Mouse (Mus musculus) E14TG2a.4 (cell line): ENCODE measurements at regions not wholly inside any gene's neighbourhood (a gene's known extent, or its start where the extent isn't known, plus 50 kb on each side); places are given as distances from the start of the nearest gene placed in this dataset.

ENCODE experiments used
- H3K27me3 ChIP-seq: 2 replicates; pipeline ENCODE4 v1.6.1; 2014; ENCODE audit warnings: low read length, control low read depth; ENCODE audit not compliant: insufficient read depth
- H3K36me3 ChIP-seq: 2 replicates; pipeline ENCODE4 v1.6.1; 2014; ENCODE audit warnings: low read length, control low read depth; ENCODE audit not compliant: insufficient read depth
- H3K4me1 ChIP-seq: replicated peaks from 2 replicates; pipeline ENCODE4 v1.6.1; 2014; ENCODE audit warnings: low read depth, low read length, control low read depth
- H3K4me3 ChIP-seq: replicated peaks from 2 replicates; pipeline ENCODE4 v1.5.1; 2014; ENCODE audit warnings: mild to moderate bottlenecking, low read length
- H3K9me3 ChIP-seq: 2 replicates; pipeline ENCODE4 v1.6.1; 2014; ENCODE audit warnings: low read length, control low read depth
- CTCF ChIP-seq: conservative IDR thresholded peaks from 2 replicates; pipeline ENCODE4 v1.5.1; 2014; ENCODE audit warnings: low read length
- NANOG ChIP-seq: IDR thresholded peaks from 2 replicates; pipeline ENCODE4 v1.6.1; 2014; ENCODE audit warnings: borderline replicate concordance, low read length, mixed read lengths
- POU5F1 ChIP-seq: IDR thresholded peaks from 2 replicates; pipeline ENCODE4 v1.6.1; 2014; ENCODE audit warnings: low read length, borderline replicate concordance

- Histone ChIP-seq H3K9me3 (no peaks in the 10 kb centered on the region), H3K27me3 (no peaks in the 10 kb centered on the region), H3K4me3 (no peak overlapping the region), H3K36me3 (no peaks in the 10 kb centered on the region), H3K4me1 (no peaks in the 10 kb centered on the region)
- no peak for TF ChIP-seq NANOG
- no peak for TF ChIP-seq CTCF
- no peak for TF ChIP-seq POU5F1
These were observed 197.4 kb upstream of the Slc16a7 start for GRCm38 (mm10) chr10:125586489-125587147.

DNA sequence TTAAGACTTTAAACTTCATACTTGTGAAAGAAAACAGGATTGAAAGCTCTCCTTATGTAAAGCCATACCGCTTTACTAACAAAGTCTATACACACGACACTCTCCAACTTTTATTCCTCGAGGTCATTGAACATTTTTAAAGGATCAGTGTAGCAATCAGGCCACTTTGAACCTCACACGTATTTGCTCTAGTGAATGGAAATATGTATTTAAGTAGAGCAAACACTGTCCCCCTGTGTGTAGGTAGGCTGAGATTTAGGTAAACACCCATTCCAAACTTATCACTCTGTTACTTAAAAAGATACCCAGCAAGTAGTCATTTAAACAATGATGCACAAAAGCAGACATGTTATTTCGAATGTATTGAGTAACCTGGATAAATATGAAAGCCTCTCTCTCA lies 203.7 kb upstream of the Slc16a7 start:
- no peaks in the 10 kb centered on the region for H3K4me1 ChIP-seq
- H3K4me3 ChIP-seq = no peak overlapping the region
- TF ChIP-seq NANOG (no peak), CTCF (no peak), POU5F1 (no peak)
- no peaks in the 10 kb centered on the region for H3K36me3 ChIP-seq
- no peaks in the 10 kb centered on the region for H3K27me3 ChIP-seq
- no peaks in the 10 kb centered on the region for H3K9me3 ChIP-seq

DNA sequence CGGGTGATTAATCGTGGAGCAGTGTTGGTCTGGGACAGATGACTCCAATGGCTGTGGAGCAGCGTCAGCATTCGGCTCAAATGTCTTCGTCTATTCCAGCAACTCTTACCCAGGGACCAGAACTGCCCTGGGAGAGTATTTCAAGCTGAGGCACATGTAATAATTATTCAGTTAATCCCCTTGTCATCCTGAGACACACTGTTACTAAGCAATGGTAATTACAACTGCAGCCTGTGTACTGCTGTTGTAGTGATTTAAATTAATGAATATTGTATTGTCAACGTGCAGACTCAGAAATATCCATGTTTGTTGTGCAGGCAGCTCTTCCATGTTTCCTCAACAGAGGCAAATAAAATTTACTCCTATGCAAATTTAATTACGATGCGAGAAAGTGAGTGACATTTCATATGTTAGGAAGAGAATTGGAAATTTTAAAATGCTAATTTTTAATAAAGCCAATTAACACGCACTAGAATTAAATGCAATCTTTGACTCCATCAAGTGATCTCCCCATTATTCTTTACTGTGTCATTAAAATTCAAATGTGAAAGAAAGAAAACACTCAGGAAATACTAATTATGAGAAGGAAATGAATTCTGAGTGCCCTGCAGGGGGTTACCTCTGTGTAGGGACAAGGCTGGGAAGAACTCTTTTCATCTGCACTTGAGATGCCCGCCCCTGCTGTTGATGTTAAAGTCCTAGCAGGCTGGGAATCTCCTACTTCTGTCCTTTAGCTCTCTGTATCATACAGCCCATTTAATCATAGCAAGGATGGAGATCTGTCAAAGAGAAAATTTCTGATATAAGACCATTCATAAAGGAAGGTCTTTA lies 218.7 kb upstream of the Slc16a7 start:
- H3K4me1 ChIP-seq = no peaks in the 10 kb centered on the region
- no peaks in the 10 kb centered on the region for H3K36me3 ChIP-seq
- no peaks in the 10 kb centered on the region for H3K27me3 ChIP-seq
- H3K4me3 ChIP-seq = no peak overlapping the region
- no peaks in the 10 kb centered on the region for H3K9me3 ChIP-seq
- TF ChIP-seq NANOG (no peak), CTCF (no peak), POU5F1 (no peak)

DNA sequence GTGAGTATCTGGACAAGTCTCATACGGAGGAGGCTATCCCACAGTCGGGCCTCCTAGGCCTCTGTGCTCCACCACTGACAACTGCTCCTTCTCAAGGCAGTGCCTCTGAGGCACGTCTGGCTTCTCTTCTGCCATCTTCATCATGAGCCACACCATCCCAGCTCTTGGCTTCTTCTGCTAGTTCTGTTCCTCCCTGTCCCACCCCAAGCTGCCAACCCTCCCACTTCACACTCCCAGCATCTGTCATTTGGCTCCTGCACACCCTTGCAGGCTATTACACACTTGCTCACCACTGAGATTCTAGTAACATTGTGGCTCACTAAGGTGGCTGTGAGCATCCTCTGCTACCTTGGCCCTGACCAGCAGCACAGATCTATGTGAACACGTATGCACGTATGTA lies 221.1 kb upstream of the Slc16a7 start:
- Histone ChIP-seq H3K4me3 (no peak overlapping the region), H3K36me3 (no peaks in the 10 kb centered on the region), H3K4me1 (no peaks in the 10 kb centered on the region), H3K9me3 (no peaks in the 10 kb centered on the region), H3K27me3 (no peaks in the 10 kb centered on the region)
- TF ChIP-seq CTCF = no peak
- TF ChIP-seq NANOG = no peak
- TF ChIP-seq POU5F1 = no peak

- Histone ChIP-seq H3K9me3 (no peaks in the 10 kb centered on the region), H3K27me3 (no peaks in the 10 kb centered on the region), H3K36me3 (no peaks in the 10 kb centered on the region), H3K4me1 (no peaks in the 10 kb centered on the region), H3K4me3 (no peak overlapping the region)
- TF ChIP-seq CTCF (no peak), POU5F1 (no peak), NANOG (no peak)
These were observed 223.5 kb upstream of the Slc16a7 start for GRCm38 (mm10) chr10:125612773-125613172.

DNA sequence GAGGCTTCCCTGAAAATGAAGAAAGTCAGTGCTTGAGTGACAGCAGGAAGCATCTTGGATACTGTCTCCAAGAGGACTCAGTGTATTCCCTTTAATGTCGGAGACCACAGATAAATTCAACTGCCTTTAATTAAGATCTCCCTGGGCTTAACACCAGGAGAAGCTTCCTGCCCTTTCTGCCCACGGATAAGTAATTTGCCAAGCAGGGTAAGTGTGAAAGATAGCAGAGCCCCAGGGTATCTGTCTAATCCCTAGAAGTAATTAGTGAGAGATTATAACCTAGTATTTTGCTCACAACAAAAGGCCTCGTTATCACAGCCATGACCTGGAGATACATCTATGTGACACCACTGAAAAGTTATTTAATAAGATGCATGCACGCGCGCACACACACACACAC lies 232.1 kb upstream of the Slc16a7 start:
- no peaks in the 10 kb centered on the region for H3K36me3 ChIP-seq
- no peaks in the 10 kb centered on the region for H3K4me1 ChIP-seq
- peaks cover 3% of the 10 kb centered on the region for H3K9me3 ChIP-seq
- TF ChIP-seq POU5F1 = no peak
- TF ChIP-seq NANOG = no peak
- no peak for TF ChIP-seq CTCF
- H3K4me3 ChIP-seq = no peak overlapping the region
- no peaks in the 10 kb centered on the region for H3K27me3 ChIP-seq

- Histone ChIP-seq H3K4me3 (no peak overlapping the region), H3K4me1 (no peaks in the 10 kb centered on the region), H3K9me3 (peaks cover 3% of the 10 kb centered on the region), H3K36me3 (no peaks in the 10 kb centered on the region), H3K27me3 (no peaks in the 10 kb centered on the region)
- TF ChIP-seq NANOG (no peak), CTCF (no peak), POU5F1 (no peak)
These were observed 234.6 kb upstream of the Slc16a7 start for GRCm38 (mm10) chr10:125623836-125624235.

- H3K4me3 ChIP-seq = no peak overlapping the region
- H3K4me1 ChIP-seq = no peaks in the 10 kb centered on the region
- H3K36me3 ChIP-seq = no peaks in the 10 kb centered on the region
- H3K9me3 ChIP-seq = peaks cover 13% of the 10 kb centered on the region
- TF ChIP-seq POU5F1 = no peak
- no peak for TF ChIP-seq NANOG
- TF ChIP-seq CTCF = no peak
- no peaks in the 10 kb centered on the region for H3K27me3 ChIP-seq
These were observed 278.6 kb upstream of the Slc16a7 start for GRCm38 (mm10) chr10:125667906-125668305.

DNA sequence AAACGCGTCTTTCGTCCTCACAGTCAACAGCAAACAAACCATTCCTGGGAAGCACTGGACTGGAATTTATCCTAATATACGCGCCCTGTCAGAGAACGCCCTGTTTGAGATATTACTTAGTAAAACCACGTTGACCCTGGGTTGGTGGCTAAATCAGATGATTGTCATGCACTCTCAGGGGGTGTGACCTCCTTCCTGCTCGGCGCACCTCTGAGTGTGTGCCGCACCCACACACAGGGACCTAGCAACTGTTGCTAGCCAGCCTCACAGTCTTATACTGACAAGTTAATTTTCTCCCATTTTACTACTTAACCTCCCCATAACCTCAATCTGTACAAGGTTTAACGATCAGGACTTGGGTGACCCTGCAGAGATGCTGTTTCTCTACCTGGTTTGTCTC lies 284.4 kb upstream of the Slc16a7 start:
- Histone ChIP-seq H3K36me3 (no peaks in the 10 kb centered on the region), H3K9me3 (peaks cover 9% of the 10 kb centered on the region), H3K4me1 (peaks cover 5% of the 10 kb centered on the region; the same call in 1 of the 2 replicates), H3K4me3 (no peak overlapping the region), H3K27me3 (no peaks in the 10 kb centered on the region)
- TF ChIP-seq POU5F1 (no peak), CTCF (no peak), NANOG (no peak)
